In genomic region chr19:6499860-6500635, GRCm38 (mm10) we compare ENCODE assay signal across 13 mouse cellular contexts. TPM values are rescaled to one million over a fixed set of nuclear protein-coding genes. Genes with fewer than 3 reads are reported as not detected.
DNase-seq lines count a peak whose midpoint lies in the region; ATAC-seq and TF ChIP-seq lines count a peak whose summit lies in the region.
"Had no signal": no experiment of that assay in that cellular context is flagged by ENCODE, and none has a peak within 500 bp of the region (broad histone marks: within the 10 kb centered on the region; RNA-seq: fewer than 3 reads in every experiment).

No protein-coding gene starts in this region.

- peaks cover 4% of the 10 kb centered on the region for H3K4me1 ChIP-seq in cortical plate, adult 2 months (ENCODE audit: control insufficient read depth, insufficient read depth, low read length)
- H3K4me1 ChIP-seq in forebrain, postnatal 0 days (ENCODE audit: insufficient read depth), result peaks cover 24% of the 10 kb centered on the region
- peaks cover 87% of the 10 kb centered on the region for H3K4me1 ChIP-seq in midbrain, embryonic 13.5 days (replicated peaks)

- H3K4me3 ChIP-seq in cortical plate, adult 2 months (ENCODE audit: insufficient read depth, low read length), result peak overlapping the region; percentile 84
- H3K4me3 ChIP-seq in forebrain, postnatal 0 days (ENCODE audit: low read depth, low read length), result peak overlapping the region; percentile 80
- peak overlapping the region; percentile 89 for H3K4me3 ChIP-seq in midbrain, embryonic 13.5 days (replicated peaks)
- H3K4me3 ChIP-seq: heart, embryonic 10.5 days; limb, embryonic 10.5 days; megakaryocyte, embryonic 14.5 days had no signal

- no peak for ATAC-seq in forebrain, postnatal 0 days
- no peak for ATAC-seq in midbrain, embryonic 13.5 days

- intact Hi-C loops in heart, postnatal 25 days (cut with DNase I), result no loop called here

- H3K36me3 ChIP-seq in forebrain, postnatal 0 days (ENCODE audit: insufficient read depth), result peaks cover 5% of the 10 kb centered on the region
- H3K36me3 ChIP-seq in midbrain, embryonic 13.5 days, result peaks cover 6% of the 10 kb centered on the region
- H3K36me3 ChIP-seq: embryonic facial prominence, embryonic 15.5 days; heart, embryonic 10.5 days; limb, embryonic 10.5 days had no signal

- no peak for TF ChIP-seq CTCF in cortical plate, adult 2 months (IDR thresholded peaks at IDR 0.05; ENCODE audit: extremely low read depth, insufficient read depth, low read length)
- no peak for TF ChIP-seq CTCF in forebrain, postnatal 0 days (IDR thresholded peaks at IDR 0.05; ENCODE audit: low read depth)

- peak; percentile 64 for DNase-seq in brain, adult 2 months (ENCODE audit: low read depth, low spot score)
- DNase-seq in forebrain, postnatal 0 days, result no peak
- no peak for DNase-seq in heart, postnatal 25 days (ENCODE audit: low spot score)
- DNase-seq in lung, postnatal 25 days (ENCODE audit: low spot score), result no peak
- DNase-seq in liver, result no peak

- H3K9ac ChIP-seq in forebrain, postnatal 0 days, result peak overlapping the region; percentile 94
- peak overlapping the region; percentile 100 for H3K9ac ChIP-seq in midbrain, embryonic 13.5 days (replicated peaks)
- H3K9ac ChIP-seq: embryonic facial prominence, embryonic 15.5 days had no signal

- H3K27me3 ChIP-seq in forebrain, postnatal 0 days (ENCODE audit: insufficient read depth, low read length), result no peaks in the 10 kb centered on the region
- H3K27me3 ChIP-seq in midbrain, embryonic 13.5 days, result no peaks in the 10 kb centered on the region

- 38% methylated on average over 6 of the region's 6 CpGs for WGBS in forebrain, postnatal 0 days
- 52% methylated on average over 6 of the region's 6 CpGs for WGBS in midbrain, embryonic 13.5 days

- no peaks in the 10 kb centered on the region for H3K9me3 ChIP-seq in forebrain, postnatal 0 days (ENCODE audit: low read length)
- H3K9me3 ChIP-seq in midbrain, embryonic 13.5 days, result no peaks in the 10 kb centered on the region
- H3K9me3 ChIP-seq: embryonic facial prominence, embryonic 15.5 days; heart, embryonic 10.5 days; limb, embryonic 10.5 days; megakaryocyte, embryonic 14.5 days had no signal

- H3K27ac ChIP-seq in cortical plate, adult 2 months (ENCODE audit: insufficient read depth, low read length), result 0 out of 2 replicates have a peak overlapping the region, but pooled peaks have one; percentile 2
- H3K27ac ChIP-seq in forebrain, postnatal 0 days (ENCODE audit: low read depth, low read length), result peak overlapping the region; percentile 96
- H3K27ac ChIP-seq in midbrain, embryonic 13.5 days, result peak overlapping the region; percentile 96
- H3K27ac ChIP-seq: embryonic facial prominence, embryonic 15.5 days; heart, embryonic 10.5 days; limb, embryonic 10.5 days had no signal

- peak overlapping the region; percentile 86 for H3K4me2 ChIP-seq in forebrain, postnatal 0 days (ENCODE audit: low read depth)
- H3K4me2 ChIP-seq in midbrain, embryonic 13.5 days (replicated peaks), result peak overlapping the region; percentile 94

- TF ChIP-seq POLR2A in cortical plate, adult 2 months (IDR thresholded peaks at IDR 0.05; ENCODE audit: extremely low read depth, insufficient read depth, low read length), result no peak

RNA-seq across cellular contexts. Expression of gene Slc22a12, which starts 42.8 kb away (rescaled TPM):
- 0.15 and 0.38 TPM in 2 replicates for polyA plus RNA-seq in cortical plate, adult 2 months (2012; rRNA removed)
- not detected in 2 replicates for total RNA-seq in forebrain, postnatal 0 days (2014; rRNA removed)
- polyA plus RNA-seq in forebrain, postnatal 0 days (2015; fragmentation: Nextera tagmentation; extraction: Ambion mirVana), result 0.15 and 0.40 TPM in 2 replicates
- polyA plus RNA-seq in midbrain, embryonic 13.5 days (2015; fragmentation: Nextera tagmentation; extraction: Ambion mirVana), result 0.19 TPM in 1 of 2 replicates, not detected in the other
- total RNA-seq in heart, postnatal 25 days (2021), result not detected
- polyA plus RNA-seq: embryonic facial prominence, embryonic 15.5 days; heart, embryonic 10.5 days; limb, embryonic 10.5 days; liver, embryonic 16.5 days; small intestine, adult 2 months had no signal

Comparison
In these comparisons a context has a peak if more than half of its experiments do, and no peak if none do; other contexts are left out.
1. H3K27ac ChIP-seq: peak in every context shown above with its lines; median percentile 96 in forebrain, postnatal 0 days; 96 in midbrain, embryonic 13.5 days; 2 in cortical plate, adult 2 months.